Mouse (Mus musculus): ENCODE results near the gene Stk31.
A peak's percentile ranks its signal among the peaks of the same experiment; 100 is the strongest.
"Not testable (repeated sequence)": the region's sequence is repeated elsewhere in the genome, so short reads cannot be mapped to it uniquely, and the experiment has no call there.

Stk31 gene

GRCm38 (mm10) chr6:49395316-49395715 is at the start of gene Stk31:
Gene Stk31, plus strand, starts transcription at chr6:49395604.
- peak; percentile 26 to 38 for DNase-seq (ENCODE audit: low spot score in 2 of 2)

GRCm38 (mm10) chr6:49349826-49350225 is 45.6 kb upstream of the Stk31 start:
- DNase-seq (ENCODE audit: low spot score in 2 of 2), result no peak

- DNase-seq (ENCODE audit: low spot score in 2 of 2), result no peak
Measured at GRCm38 (mm10) chr6:49354613-49355012, 40.8 kb upstream of the Stk31 start.

DNA sequence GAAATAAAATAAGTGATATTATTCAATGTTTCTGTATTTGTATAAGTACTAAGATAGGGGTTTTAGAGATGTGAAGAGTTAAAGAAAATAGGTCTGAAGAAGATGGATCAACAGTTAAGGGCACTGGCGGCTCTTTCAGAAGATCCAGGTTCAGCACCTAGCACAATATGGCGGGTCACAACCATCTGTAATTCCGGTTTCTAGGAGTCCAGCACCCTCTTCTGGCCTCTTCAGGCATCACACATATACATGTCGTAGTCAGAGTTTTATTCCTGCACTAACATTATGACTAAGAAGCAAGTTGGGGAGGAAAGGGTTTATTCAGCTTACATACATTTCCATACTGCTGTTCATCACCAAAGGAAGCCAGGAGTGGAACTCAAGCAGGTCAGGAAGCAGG is 40.2 kb upstream of the Stk31 start:
- no peak for DNase-seq (ENCODE audit: low spot score in 2 of 2)

DNA sequence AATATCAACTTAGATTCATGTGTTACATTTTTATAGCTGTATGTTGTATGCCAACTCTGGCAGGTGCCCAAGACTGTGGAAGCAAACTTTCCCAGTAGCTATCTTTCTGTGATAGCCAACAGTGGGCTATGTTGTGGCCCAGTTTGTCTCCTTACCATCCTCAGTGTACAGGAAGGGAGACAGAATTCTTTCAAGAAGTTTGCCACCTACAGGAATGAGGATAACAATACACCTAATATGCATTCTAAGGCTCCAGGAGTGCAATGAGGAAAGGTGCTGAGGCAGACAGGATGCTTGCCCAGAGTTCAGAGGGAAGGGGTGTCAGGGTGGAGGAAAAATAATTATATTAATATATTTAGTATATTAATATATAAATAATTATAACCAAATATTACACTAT is 35.0 kb upstream of the Stk31 start:
- DNase-seq (ENCODE audit: low spot score in 2 of 2), result no peak

- DNase-seq (ENCODE audit: low spot score in 2 of 2), result peak; percentile 63 to 69
Measured at GRCm38 (mm10) chr6:49367159-49368054, 28.0 kb upstream of the Stk31 start, which contains the start of gene Fam221a. Gene Fam221a, plus strand, starts transcription at chr6:49367739.

DNA sequence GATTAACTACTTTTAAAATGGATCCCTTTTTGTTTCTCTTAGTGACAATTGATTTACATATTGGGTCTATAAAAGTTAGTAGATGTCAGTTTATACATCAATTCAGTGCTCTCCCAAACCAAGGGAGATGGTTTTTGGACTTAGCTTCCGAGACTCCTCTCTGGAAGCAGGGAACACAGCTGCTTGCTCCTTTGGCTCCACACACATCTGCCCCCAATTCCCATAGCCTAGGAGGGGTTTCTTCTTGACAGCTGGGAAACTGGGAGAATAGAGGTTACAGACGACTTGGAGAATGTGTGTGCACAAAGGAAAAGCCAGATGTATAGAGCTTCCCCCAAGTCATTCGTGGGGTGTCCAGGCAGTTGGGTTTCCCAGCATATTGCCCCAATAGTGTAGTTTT is 27.2 kb upstream of the Stk31 start:
- DNase-seq (ENCODE audit: low spot score in 2 of 2), result no peak

GRCm38 (mm10) chr6:49372705-49373104 is 22.7 kb upstream of the Stk31 start:
- no peak for DNase-seq (ENCODE audit: low spot score in 2 of 2)

- DNase-seq (ENCODE audit: low spot score in 2 of 2), result no peak
Measured at GRCm38 (mm10) chr6:49373943-49374342, 21.5 kb upstream of the Stk31 start.

DNA sequence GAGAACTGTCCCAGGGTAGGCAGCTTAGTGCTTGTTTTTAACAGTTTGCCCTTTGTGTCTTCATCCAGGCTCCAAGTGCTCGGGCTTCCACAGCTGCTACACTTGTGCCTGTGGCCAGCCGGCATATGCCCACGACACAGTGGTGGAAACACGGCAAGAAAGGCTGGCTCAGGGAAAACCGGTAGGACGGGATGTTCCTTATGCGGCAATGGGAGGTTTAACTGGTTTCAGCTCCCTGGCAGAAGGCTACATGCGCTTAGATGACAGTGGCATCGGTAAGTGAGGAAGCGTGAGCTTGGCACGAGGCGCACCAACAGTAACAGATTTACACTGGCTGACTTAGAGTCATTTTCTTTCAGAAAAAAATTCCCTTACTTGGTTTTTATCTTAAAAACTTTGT is 17.1 kb upstream of the Stk31 start:
- DNase-seq (ENCODE audit: low spot score in 2 of 2), result no peak

GRCm38 (mm10) chr6:49394276-49394675 is 1.1 kb upstream of the Stk31 start:
- DNase-seq (ENCODE audit: low spot score in 2 of 2), result no peak

DNA sequence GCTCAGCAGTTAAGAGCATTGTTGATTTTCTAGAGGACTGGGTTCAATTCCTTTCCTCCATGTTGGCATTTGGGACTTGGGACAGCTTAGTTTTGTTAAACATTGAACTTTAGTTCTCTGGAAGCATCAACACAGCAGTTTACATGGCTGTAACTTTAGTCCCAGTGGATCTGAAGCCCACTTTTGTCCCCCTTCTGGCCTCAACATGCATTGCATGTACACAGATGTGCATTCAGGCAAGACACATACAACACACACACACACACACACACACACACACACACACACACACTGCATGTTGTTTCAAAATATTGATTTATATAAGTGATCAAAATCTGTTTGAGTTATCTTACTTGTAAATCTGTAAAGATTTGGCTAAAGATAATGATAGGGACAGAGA is 2.1 kb downstream of the Stk31 start:
- DNase-seq (ENCODE audit: low spot score in 2 of 2), result peak; percentile 28 to 33

- DNase-seq (ENCODE audit: low spot score in 2 of 2), result no peak
Measured at GRCm38 (mm10) chr6:49398365-49398764, 3.0 kb downstream of the Stk31 start.

DNA sequence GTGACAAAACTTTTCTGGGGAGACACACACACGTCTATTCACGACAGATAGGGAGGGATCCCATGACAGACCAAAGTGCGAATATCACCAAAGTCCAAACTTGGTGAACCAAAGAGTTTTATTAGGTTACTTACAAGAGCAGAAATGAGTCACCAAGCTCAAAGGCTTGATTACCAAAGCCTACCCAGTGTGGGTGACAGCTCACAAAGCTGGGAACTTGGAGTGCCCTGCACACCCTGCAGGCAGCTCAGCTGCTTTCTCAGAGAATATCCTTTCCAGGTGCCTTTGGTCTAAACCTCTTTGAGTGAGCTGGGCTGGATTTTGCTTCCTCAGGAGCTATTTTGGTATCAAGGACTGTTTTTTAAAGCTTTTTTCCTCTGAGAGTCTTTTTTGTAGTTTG is 15.4 kb downstream of the Stk31 start:
- DNase-seq (ENCODE audit: low spot score in 2 of 2), result no peak

- not testable (repeated sequence) for DNase-seq (ENCODE audit: low spot score in 2 of 2)
Measured at GRCm38 (mm10) chr6:49412967-49413366, 17.6 kb downstream of the Stk31 start.

- no peak for DNase-seq (ENCODE audit: low spot score in 2 of 2)
Measured at GRCm38 (mm10) chr6:49415971-49416370, 20.6 kb downstream of the Stk31 start.

GRCm38 (mm10) chr6:49437306-49437705 is 41.9 kb downstream of the Stk31 start:
- no peak for DNase-seq (ENCODE audit: low spot score in 2 of 2)

GRCm38 (mm10) chr6:49458112-49458511 is 62.7 kb downstream of the Stk31 start:
- no peak for DNase-seq (ENCODE audit: low spot score in 2 of 2)

GRCm38 (mm10) chr6:49483205-49483604 is 87.8 kb downstream of the Stk31 start:
- no peak for DNase-seq (ENCODE audit: low spot score in 2 of 2)

DNA sequence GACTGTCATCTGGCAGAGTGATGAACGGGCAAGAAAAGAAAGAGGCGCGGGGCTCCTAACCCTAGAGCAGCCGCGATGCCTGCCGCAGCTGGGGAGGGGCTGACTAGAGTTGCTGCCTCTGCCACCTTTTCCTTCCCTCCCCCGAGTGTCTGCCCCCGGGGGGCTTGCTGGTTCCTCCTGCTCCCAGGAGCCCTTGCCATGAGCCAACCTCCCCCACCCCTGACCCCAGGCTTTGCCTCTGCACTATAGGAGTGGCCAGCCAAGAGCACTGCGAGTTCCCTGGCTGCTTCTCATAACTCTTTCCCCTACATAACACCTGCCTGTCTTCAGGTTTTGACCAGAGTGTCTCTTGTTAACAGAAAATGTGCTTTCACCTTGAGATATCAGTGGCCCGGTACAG is 96.1 kb downstream of the Stk31 start:
- DNase-seq (ENCODE audit: low spot score in 2 of 2), result no peak

GRCm38 (mm10) chr6:49519053-49519452 is 123.6 kb downstream of the Stk31 start:
- DNase-seq (ENCODE audit: low spot score in 2 of 2), result peak; percentile 73 to 82

All from right cerebral cortex, postnatal 10 days (tissue).